Mouse (Mus musculus) kidney, embryonic 16.5 days (tissue): ENCODE measurements around the gene Frg2f1. TPM values are rescaled to one million over a fixed set of nuclear protein-coding genes. Genes with fewer than 3 reads are reported as not detected.
A peak's percentile ranks its signal among the peaks of the same experiment; 100 is the strongest.

Experiments used
- ATAC-seq: fragments of 200-750 bp; cut with Nextera tagmentation; 2 replicates; pipeline ENCODE4 v1.8.0; 2017; ENCODE audit warnings: moderate TSS enrichment; ENCODE audit not compliant: low FRiP score, low TSS enrichment
- H3K27ac ChIP-seq: fragments of 300-500 bp; sonication (generic); 2 replicates; pipeline ENCODE4 v1.5.1; 2014; ENCODE audit warnings: low read length
- H3K27me3 ChIP-seq: fragments of 300-500 bp; sonication (generic); 2 replicates; pipeline ENCODE4 v1.6.1; 2014; ENCODE audit warnings: low read length, control low read depth, mixed read lengths; ENCODE audit not compliant: insufficient read depth
- H3K36me3 ChIP-seq: fragments of 300-500 bp; sonication (generic); 2 replicates; pipeline ENCODE4 v1.6.1; 2014; ENCODE audit warnings: low read length, control low read depth, mixed read lengths; ENCODE audit not compliant: insufficient read depth
- H3K4me1 ChIP-seq: fragments of 300-500 bp; sonication (generic); 2 replicates; pipeline ENCODE4 v1.6.1; 2014; ENCODE audit warnings: low read length, control low read depth, mixed read lengths; ENCODE audit not compliant: insufficient read depth
- H3K4me2 ChIP-seq: fragments of 300-500 bp; sonication (generic); replicated peaks from 2 replicates; pipeline ENCODE4 v1.6.1; 2014; ENCODE audit warnings: low read depth, low read length
- H3K4me3 ChIP-seq: fragments of 300-500 bp; sonication (generic); 2 replicates; pipeline ENCODE4 v1.5.1; 2014; ENCODE audit warnings: mild to moderate bottlenecking, low read length
- H3K9ac ChIP-seq: fragments of 300-500 bp; sonication (generic); replicated peaks from 2 replicates; pipeline ENCODE4 v1.6.1; 2014; ENCODE audit warnings: low read length
- H3K9me3 ChIP-seq: fragments of 300-500 bp; sonication (generic); 2 replicates; pipeline ENCODE4 v1.6.1; 2016; ENCODE audit warnings: low read length, control low read depth
- WGBS: fragments of 180-500 bp; shearing (Covaris S2); extraction: QIAGEN DNeasy Blood & Tissue Kit; methylation state at CpG from one replicate; pipeline ENCODE4 v1.1.7; 2014; 5-methylcytosine and 5-hydroxymethylcytosine counted together
- polyA plus RNA-seq: library from polyadenylated mRNA; unstranded; fragments of >200 nt; fragmentation: Nextera tagmentation; extraction: Ambion mirVana; gene quantifications from 2 replicates; pipeline ENCODE4 v1.2.1, GENCODE M21; 2015

Frg2f1 gene
- polyA plus RNA-seq, 1 experiment from 2014 or later: 4.5 TPM

DNA sequence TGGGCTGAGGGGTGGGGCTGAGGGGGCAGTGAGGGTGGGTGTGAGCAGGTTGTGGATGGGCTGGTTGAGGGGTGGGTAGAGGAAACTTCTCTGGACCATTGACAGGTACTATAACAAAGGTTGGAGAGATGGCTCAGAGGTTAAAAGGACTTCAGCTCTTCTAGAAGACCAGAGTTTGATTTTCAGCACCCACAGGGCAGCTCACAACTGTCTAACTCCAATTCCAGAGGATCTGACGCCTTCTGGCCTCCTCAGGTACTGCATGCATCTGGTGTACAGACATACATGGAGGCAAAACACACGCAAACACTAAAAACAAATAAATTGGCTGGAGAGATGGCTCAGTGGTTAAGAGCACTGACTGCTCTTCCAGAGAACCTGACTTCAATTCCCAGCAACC lies 27.7 kb downstream of the Frg2f1 start:
- Histone ChIP-seq H3K9me3 (no peaks in the 10 kb centered on the region), H3K27ac (no peak overlapping the region), H3K27me3 (no peaks in the 10 kb centered on the region), H3K4me2 (no peak overlapping the region), H3K36me3 (no peaks in the 10 kb centered on the region), H3K4me3 (no peak overlapping the region), H3K4me1 (no peaks in the 10 kb centered on the region), H3K9ac (no peak overlapping the region)
- 73% methylated on average over 2 of the region's 2 CpGs for WGBS
- no peak for ATAC-seq

DNA sequence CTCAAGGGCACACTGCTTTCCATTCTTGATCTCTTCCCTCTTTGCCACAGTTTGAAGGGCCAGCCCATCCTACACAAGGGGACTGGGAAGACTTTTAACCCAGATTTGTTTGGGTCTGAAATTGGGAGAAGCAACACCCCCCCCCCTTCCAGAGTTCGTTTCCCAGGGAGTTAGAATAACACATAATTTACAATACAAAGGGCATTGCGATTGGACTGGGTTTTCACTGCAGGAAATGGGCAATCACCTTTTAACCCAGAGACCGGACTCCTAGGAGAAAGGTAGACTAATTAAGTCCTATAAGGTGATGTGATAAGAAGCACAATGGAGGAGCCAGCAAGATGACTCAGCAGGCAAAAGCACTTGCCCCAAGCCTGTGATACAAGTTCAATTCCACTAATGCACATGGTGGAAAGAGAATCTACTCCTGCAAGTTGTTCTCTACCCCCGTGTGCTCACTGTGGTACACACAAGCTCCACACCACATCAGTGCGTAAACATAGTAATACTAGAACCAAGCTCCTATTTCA lies 40.9 kb downstream of the Frg2f1 start:
- no peak for ATAC-seq
- Histone ChIP-seq H3K9ac (no peak overlapping the region), H3K9me3 (no peaks in the 10 kb centered on the region), H3K27ac (no peak overlapping the region), H3K4me3 (no peak overlapping the region), H3K36me3 (no peaks in the 10 kb centered on the region), H3K27me3 (peaks cover 1% of the 10 kb centered on the region; the same call in 1 of the 2 replicates), H3K4me1 (no peaks in the 10 kb centered on the region), H3K4me2 (no peak overlapping the region)
- 36% methylated on average over 5 of the region's 5 CpGs for WGBS

DNA sequence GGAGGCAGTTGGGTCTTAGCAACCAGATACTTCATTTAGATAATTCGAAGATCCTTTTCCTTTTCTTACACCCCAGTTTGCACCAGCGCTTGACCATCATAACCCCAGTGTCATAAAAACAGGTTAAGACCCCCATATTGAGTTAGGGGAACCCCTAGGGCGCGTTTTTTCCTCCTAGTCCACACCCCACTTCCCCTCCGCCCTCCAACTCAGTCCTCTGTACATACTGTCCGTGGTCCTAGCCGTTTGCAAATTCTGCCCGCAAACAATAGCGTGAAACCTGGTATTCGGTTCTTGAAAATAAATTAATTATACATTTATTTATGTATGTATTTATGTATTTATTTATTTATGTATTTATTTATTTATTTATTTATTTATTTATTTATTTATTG lies 46.4 kb downstream of the Frg2f1 start:
- Histone ChIP-seq H3K9me3 (no peaks in the 10 kb centered on the region), H3K4me1 (peaks cover 8% of the 10 kb centered on the region; the same call in 1 of the 2 replicates), H3K4me3 (peak overlapping the region; percentile 58), H3K36me3 (no peaks in the 10 kb centered on the region), H3K27ac (no peak overlapping the region), H3K9ac (peak overlapping the region; percentile 65), H3K4me2 (peak overlapping the region; percentile 88), H3K27me3 (peaks cover 20% of the 10 kb centered on the region; the same call in 1 of the 2 replicates)
- no peak for ATAC-seq
- 41% methylated on average over 10 of the region's 10 CpGs for WGBS

DNA sequence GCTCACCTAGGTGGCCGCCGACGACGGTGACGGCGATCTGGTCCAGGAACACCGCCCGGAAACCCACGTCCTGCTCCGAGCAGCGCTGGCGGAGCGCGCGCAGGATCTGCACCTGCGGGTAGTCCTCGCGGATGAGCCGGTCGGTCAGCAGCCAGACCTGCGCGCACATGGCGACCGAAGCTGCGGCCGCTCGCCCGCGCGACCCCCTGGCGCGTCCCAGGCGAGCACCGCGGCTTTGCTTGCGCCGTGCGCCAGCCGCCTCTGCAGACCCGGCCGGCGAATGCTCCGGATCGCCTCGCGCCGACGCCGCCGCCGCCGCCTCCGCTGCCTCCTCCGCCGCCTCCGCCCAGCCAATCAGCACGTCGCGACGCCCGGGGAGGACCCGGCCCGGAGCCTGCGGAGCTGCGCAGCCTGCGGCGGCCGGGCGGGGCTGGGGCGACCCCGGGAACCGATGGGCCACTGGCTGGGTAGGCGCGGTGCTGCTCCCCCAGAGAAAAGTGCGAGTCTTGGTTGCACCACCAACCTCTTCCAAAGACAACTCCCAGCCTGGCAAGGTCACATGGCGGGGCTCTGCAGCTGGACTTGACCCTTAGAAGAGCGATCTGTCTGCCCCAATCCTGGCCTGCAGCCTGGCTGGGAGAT lies 46.9 kb downstream of the Frg2f1 start, which contains the start of gene Rimkla:
Gene Rimkla, minus strand, starts transcription at position 338 of the 642 bp plus-strand sequence.
- H3K4me3 ChIP-seq: peak within 1 kb of the TSS; percentile 58
- H3K36me3 ChIP-seq: no peaks in the 10 kb centered on the region
- H3K9ac ChIP-seq: peak within 1 kb of the TSS; percentile 65
- H3K27ac ChIP-seq: no peak within 1 kb of the TSS
- H3K4me2 ChIP-seq: peak within 1 kb of the TSS; percentile 88
- H3K27me3 ChIP-seq: peaks cover 20% of the 10 kb centered on the region; the same call in 1 of the 2 replicates
- under 1% methylated on average over 65 of the region's 77 CpGs for WGBS
- peaks cover 8% of the 10 kb centered on the region; the same call in 1 of the 2 replicates for H3K4me1 ChIP-seq
- no peaks in the 10 kb centered on the region for H3K9me3 ChIP-seq
- peak; percentile 92 for ATAC-seq

DNA sequence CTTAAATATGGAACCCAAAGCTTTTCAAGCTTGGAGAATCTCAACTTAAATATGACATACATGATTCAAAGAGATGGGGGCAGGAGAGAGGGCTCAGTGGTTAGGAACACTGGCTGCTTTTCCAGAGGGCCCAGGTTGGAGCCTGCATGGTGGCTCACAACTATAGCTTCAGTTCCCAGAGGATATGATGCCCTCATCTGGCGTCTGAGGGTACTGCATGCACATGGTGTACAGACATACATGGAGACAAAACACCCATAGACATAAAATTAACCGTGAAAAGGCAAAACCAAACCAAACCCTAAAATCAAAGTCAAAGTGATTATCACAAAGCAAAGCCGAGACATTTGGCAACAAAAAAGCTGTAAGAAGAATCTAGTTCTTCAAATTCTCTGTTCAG lies 48.5 kb downstream of the Frg2f1 start:
- no peak overlapping the region for H3K4me3 ChIP-seq

DNA sequence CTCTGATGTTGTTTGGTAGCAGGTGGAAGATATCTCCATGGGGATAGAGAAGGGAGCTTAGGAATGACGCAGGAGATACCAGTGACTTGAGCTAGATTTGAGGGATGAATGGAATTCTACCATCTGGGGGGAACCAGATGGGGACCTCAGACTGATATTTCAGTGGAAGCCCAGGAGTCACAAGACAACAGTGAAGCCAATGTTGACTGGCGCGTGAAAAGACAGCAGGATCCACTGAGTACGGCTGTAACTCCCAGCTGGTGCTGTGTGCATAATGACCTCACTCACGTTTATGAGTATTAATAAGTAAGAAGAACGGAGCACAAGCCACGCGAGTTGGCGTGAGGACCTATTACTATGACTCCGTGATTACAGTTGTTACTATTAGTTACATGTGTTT lies 49.7 kb downstream of the Frg2f1 start:
- Histone ChIP-seq H3K4me3 (no peak overlapping the region), H3K4me1 (peaks cover 8% of the 10 kb centered on the region; the same call in 1 of the 2 replicates), H3K9ac (no peak overlapping the region), H3K27me3 (peaks cover 20% of the 10 kb centered on the region; the same call in 1 of the 2 replicates), H3K36me3 (no peaks in the 10 kb centered on the region), H3K27ac (no peak overlapping the region), H3K9me3 (no peaks in the 10 kb centered on the region), H3K4me2 (no peak overlapping the region)
- 93% methylated on average over 10 of the region's 10 CpGs for WGBS
- ATAC-seq: no peak

More for the DNA sequence above, 48.5 kb downstream of the Frg2f1 start:
- 77% methylated on average over 3 of the region's 3 CpGs for WGBS
- Histone ChIP-seq H3K4me2 (no peak overlapping the region), H3K27ac (no peak overlapping the region), H3K27me3 (peaks cover 20% of the 10 kb centered on the region; the same call in 1 of the 2 replicates), H3K9me3 (no peaks in the 10 kb centered on the region), H3K4me1 (peaks cover 8% of the 10 kb centered on the region; the same call in 1 of the 2 replicates), H3K36me3 (no peaks in the 10 kb centered on the region), H3K9ac (no peak overlapping the region)
- ATAC-seq: no peak

DNA sequence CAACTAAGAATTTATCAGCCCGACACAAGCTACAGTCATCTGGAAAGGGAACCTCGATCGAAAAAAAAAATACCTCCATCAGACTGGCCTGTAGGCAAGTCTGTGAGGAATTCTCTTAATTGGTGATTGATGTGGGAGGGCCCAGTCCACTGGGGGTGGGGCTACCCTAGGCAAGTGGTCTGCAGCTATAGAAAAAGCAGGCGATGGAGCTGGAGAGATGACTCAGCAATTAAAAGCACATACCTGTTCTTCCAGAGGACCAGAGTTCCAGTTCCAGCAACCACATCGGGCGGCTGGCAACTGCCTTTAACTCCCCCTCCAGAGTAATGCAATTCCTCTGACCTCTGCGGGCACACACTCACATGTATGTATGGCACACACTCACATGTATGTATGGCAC lies 54.4 kb downstream of the Frg2f1 start:
- H3K27ac ChIP-seq: no peak overlapping the region
- no peaks in the 10 kb centered on the region for H3K9me3 ChIP-seq
- WGBS: 74% methylated on average over 7 of the region's 7 CpGs
- no peaks in the 10 kb centered on the region for H3K36me3 ChIP-seq
- no peaks in the 10 kb centered on the region for H3K27me3 ChIP-seq
- H3K4me2 ChIP-seq: no peak overlapping the region
- ATAC-seq: no peak
- H3K9ac ChIP-seq: no peak overlapping the region
- H3K4me3 ChIP-seq: no peak overlapping the region
- peaks cover 5% of the 10 kb centered on the region; the same call in 1 of the 2 replicates for H3K4me1 ChIP-seq

DNA sequence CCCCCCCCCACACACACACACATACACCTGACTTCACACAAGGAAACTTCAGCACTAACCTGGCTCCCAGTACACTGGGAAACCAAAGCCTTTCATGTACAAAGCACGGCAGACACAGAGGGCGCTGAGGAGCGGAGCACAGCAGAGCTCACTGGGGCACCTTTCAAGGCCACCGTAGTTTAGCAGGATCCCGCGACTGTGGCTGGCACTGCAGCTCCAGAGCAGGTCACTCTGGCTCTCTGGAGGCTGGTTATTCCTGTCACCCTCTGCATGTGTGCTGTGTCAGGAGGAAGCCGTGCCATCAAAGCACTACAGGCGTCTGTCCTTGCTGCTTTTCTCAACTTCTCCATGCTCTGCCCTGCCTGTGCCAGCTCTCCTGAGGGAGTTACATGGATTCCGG lies 56.3 kb downstream of the Frg2f1 start:
- Histone ChIP-seq H3K9me3 (no peaks in the 10 kb centered on the region), H3K4me1 (peaks cover 5% of the 10 kb centered on the region; the same call in 1 of the 2 replicates), H3K4me2 (no peak overlapping the region), H3K27ac (no peak overlapping the region), H3K27me3 (no peaks in the 10 kb centered on the region), H3K9ac (no peak overlapping the region), H3K36me3 (no peaks in the 10 kb centered on the region), H3K4me3 (no peak overlapping the region)
- WGBS: 60% methylated on average over 9 of the region's 9 CpGs
- no peak for ATAC-seq
